Mouse (Mus musculus) bone marrow macrophage, adult 2 months (primary cell): ENCODE results near the gene Fxyd6. TPM values are rescaled to one million over a fixed set of nuclear protein-coding genes. Genes with fewer than 3 reads are reported as not detected.
A peak's percentile ranks its signal among the peaks of the same experiment; 100 is the strongest.

ENCODE experiments used
- H3K27ac ChIP-seq: 2 replicates; pipeline ENCODE4 v1.5.1; 2012; ENCODE audit warnings: low read depth, low read length; ENCODE audit not compliant: insufficient read depth
- H3K4me1 ChIP-seq: 2 replicates; pipeline ENCODE4 v1.6.1; 2012; ENCODE audit warnings: low read length; ENCODE audit not compliant: control insufficient read depth, insufficient read depth
- H3K4me3 ChIP-seq: 2 replicates; pipeline ENCODE4 v1.5.1; 2012; ENCODE audit warnings: mild to moderate bottlenecking, low read length, moderate library complexity; ENCODE audit not compliant: insufficient read depth
- CTCF ChIP-seq: IDR thresholded peaks from 2 replicates; pipeline ENCODE4 v1.5.1; 2012; ENCODE audit warnings: low read depth, mild to moderate bottlenecking, low read length, moderate library complexity
- POLR2A ChIP-seq: IDR thresholded peaks from 2 replicates; pipeline ENCODE4 v1.6.1; 2012; ENCODE audit warnings: mild to moderate bottlenecking, low read depth, low read length, borderline replicate concordance
- polyA plus RNA-seq: library from polyadenylated mRNA; stranded (reverse); fragments of >200 nt; gene quantifications from 2 replicates; pipeline ENCODE4 v1.2.4, GENCODE M21; 2012; ENCODE audit not compliant: missing spikeins, insufficient read depth, insufficient read length

Fxyd6 gene
- polyA plus RNA-seq, 1 experiment: not detected

DNA sequence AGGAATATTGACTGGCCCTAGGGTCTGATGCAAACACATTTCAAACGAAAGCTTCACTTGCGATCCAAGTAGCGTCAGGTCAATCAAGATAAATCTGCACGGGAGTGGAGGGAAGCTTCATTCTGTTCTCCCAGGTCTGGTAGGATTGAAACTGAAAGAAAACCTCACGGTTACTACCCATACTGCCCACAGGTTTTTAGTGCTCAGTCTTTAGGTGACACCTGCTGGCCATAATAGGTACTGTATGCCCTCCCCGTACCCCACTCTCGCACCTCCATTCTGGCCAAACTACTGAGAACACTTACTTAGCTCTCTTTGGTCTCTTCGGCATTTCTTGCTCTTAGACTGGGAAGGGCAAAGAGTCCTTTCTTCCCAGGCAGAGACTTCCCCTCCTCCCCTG is 47.3 kb downstream of the Fxyd6 start:
- Histone ChIP-seq H3K4me1 (no peaks in the 10 kb centered on the region), H3K27ac (no peak overlapping the region), H3K4me3 (peak overlapping the region; percentile 42)
- peak; percentile 53 for TF ChIP-seq CTCF
- TF ChIP-seq POLR2A: no peak

DNA sequence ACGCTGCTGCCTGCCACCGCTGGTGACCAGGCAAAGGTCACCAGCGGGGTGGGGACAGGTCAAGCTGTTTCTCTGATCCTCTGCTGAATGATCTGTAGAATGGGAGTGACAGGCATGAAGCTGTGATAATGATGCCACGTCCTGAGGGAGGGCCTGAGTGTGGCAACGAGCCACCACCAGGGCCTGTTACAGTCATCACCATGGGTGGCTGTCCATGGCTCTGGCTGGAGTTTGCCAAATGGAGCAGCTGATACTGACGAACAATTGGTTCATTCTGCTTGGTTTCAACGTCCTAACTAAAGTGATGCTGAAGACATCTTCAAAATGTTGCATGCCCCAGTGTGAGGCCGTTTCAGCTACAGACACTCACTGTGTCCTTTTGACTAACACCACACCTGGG is 48.3 kb downstream of the Fxyd6 start:
- TF ChIP-seq CTCF (no peak), POLR2A (no peak)
- Histone ChIP-seq H3K27ac (no peak overlapping the region), H3K4me1 (no peaks in the 10 kb centered on the region), H3K4me3 (no peak overlapping the region)

DNA sequence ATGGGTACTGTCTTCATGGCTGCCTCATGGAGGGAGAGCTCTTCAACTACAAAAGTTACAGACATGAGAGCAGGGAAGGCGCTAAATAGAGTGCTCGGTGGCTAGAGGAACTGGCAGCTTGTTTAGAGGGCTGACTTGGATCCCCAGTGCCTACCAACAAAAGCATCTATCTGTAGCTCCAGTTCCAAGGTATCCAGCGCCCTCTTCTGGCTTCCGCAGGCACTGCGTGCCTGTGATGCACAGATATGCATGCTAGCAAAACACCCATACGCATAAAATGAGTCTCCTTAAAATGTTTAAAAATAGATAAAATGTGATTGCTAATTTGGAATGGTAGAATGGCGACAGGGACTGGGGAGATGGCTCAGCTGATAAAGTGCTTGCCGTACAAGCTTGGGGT is 51.2 kb downstream of the Fxyd6 start:
- Histone ChIP-seq H3K4me3 (no peak overlapping the region), H3K4me1 (no peaks in the 10 kb centered on the region), H3K27ac (no peak overlapping the region)
- TF ChIP-seq CTCF (peak; percentile 36; the same call in 1 of the 2 replicates), POLR2A (no peak)

DNA sequence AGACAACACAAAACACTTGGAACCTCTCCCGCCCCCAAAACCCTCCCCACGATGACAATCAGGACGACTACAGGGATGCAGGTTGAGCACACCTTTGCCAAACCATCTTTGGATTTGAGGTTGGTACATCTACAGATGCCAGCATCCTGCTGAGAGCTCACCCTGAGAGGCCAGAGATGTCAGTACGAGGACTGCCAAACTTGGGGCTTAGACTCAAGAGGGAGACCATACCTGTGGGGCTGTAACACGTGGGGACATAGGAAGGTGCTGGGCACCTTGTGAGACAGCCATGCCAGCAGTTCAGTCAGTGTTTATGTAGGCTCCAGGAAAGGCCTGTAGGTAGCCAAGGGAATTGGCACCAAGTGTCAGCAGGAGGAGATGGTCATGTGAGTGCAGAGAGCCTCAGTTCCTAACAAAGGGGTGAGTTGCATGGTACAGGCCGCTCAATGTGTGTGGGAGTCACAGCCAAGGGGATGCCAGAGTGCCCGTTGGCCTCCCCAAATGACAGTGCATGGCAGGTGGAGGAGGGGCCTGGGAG is 52.8 kb downstream of the Fxyd6 start:
- TF ChIP-seq CTCF (no peak), POLR2A (no peak)
- Histone ChIP-seq H3K4me3 (no peak overlapping the region), H3K27ac (no peak overlapping the region), H3K4me1 (no peaks in the 10 kb centered on the region)

DNA sequence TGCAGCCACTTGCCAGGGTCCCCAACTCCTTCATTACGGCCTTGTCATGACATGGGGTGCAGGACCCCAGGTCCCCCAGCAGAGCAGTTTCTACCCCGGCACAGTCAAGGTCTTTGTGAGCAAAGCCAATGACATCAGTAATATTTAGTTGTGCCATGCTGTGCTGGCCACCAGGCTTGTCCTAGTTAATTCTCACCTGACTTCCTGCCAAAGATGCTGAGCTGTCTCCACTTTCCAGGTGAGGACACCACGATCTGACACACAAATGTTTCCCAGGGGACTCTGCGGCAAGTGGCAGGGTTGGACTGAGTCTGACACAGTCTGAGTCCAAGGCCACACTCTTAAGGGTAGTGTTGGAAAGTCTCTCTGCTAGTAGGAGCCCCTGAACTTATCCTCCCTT is 56.5 kb downstream of the Fxyd6 start, which contains the start of gene Dscaml1:
Gene Dscaml1 (plus strand): TSS at position 173 of the 400 bp plus-strand sequence.
- Histone ChIP-seq H3K27ac (no peak within 1 kb of the TSS), H3K4me3 (no peak within 1 kb of the TSS), H3K4me1 (no peaks in the 10 kb centered on the region)
- TF ChIP-seq POLR2A (no peak), CTCF (no peak)

DNA sequence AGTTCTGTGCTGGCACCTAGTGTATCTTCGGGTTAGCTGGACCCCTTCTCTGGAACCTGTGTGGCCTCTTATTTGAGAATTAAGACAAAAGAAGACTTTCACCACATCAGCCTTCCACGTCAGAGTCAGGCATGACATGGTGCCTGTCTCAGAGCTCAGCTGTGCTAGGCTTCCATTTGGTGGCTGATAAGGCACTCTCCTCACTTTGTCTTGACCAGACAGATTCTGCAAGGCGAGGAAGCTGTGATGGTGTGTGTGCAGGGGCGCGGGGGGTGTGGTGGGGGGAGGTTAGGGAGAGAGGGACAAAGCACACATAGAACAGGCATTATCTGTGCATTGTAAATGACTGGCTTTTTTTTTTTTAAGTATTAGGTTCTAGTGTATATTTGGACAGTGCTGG is 59.4 kb downstream of the Fxyd6 start:
- Histone ChIP-seq H3K4me3 (no peak overlapping the region), H3K27ac (no peak overlapping the region), H3K4me1 (no peaks in the 10 kb centered on the region)
- TF ChIP-seq POLR2A (no peak), CTCF (no peak)

DNA sequence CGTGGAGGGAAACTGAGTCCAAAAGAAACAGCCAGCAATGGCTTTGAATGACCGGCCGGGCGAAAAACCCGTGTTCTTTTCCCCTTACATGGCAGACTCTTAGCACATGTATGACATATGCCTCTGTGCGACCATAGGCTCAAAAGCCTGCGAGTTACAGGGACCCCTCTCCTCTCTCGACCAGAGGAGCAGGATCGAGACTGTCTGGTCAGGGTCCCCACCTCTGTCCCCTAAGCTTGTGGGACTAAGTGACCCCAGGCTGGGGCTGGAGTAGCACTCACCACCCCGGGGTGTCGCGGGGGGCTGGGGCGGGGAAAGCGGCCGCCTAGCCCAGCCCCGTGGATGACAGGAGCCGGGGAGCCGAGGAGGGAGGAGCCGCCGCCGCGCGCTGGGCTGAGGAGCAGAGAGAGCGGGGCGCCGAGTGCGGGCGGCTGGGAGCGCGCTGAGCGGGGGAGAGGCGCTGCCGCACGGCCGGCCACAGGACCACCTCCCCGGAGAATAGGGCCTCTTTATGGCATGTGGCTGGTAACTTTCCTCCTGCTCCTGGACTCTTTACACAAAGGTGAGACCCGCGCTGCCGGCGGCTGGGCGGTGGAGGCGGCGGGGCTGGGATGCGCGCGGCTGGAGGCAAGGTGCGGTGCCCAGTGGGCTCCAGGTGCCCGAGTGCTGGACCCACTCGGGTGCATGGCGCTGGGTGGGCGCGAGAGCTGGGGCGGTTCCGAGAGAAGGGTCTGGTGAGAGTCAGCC is 60.1 kb downstream of the Fxyd6 start:
- no peak overlapping the region for H3K27ac ChIP-seq
- H3K4me1 ChIP-seq: no peaks in the 10 kb centered on the region
- TF ChIP-seq POLR2A (no peak), CTCF (no peak)
- no peak overlapping the region for H3K4me3 ChIP-seq

DNA sequence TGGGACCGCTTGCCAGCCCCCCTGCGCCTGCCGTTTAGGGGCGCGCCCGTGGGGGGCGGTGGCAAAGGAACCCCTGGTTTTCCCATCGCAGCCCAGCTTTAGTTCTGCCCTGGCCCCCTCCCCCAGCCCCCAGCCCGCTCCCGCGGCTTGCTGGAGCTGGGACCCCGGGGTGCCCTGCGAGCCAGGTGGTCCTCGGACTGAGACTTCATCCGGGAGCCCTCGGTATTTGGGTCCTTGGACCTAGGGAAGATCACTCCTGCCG is 60.6 kb downstream of the Fxyd6 start:
- H3K4me3 ChIP-seq: no peak overlapping the region
- no peaks in the 10 kb centered on the region for H3K4me1 ChIP-seq
- TF ChIP-seq CTCF (no peak), POLR2A (no peak)
- no peak overlapping the region for H3K27ac ChIP-seq

DNA sequence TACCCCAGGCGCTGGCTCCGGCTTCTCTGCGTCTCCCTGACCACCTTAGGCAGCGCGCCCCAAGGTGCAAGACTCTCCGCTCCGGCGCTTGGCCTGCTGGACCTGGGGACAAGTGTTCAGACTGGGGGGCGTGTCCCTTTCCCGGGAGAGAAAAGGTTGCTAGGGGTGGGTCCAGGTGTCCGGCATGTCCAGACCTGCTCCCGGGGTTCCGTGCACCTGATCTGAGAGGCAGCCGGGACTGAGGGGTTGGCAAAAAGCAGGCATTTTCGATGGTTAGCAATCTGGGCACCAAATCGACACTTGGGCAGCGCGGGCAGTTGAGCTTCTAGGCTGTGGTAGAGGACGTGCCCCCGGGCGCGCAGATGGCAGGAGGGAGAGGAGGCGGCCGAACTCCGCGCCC is 61.2 kb downstream of the Fxyd6 start:
- Histone ChIP-seq H3K27ac (no peak overlapping the region), H3K4me3 (no peak overlapping the region), H3K4me1 (no peaks in the 10 kb centered on the region)
- TF ChIP-seq CTCF (no peak), POLR2A (no peak)

DNA sequence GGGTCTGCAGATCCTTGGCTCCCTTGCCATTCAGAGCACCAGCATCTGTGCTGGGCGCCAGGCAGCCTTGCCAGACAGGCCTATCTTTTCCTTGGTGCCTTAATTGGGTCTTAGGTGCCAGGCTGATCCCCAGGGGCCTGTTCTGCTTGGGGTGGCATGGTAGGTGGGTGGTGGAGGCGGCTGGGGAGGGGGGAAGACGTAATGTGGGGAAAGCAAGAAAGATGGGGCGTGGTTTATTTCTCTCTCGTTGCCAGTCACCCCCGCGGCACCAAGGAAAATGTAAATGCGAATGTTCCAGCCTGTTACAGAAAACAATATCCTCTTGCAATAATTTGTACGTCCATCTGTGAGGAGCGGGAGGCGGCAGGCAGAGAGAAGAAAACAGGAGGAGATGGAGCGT is 62.7 kb downstream of the Fxyd6 start:
- Histone ChIP-seq H3K4me3 (no peak overlapping the region), H3K4me1 (no peaks in the 10 kb centered on the region), H3K27ac (no peak overlapping the region)
- TF ChIP-seq CTCF (no peak), POLR2A (no peak)
